Mouse (Mus musculus): Measurements from ENCODE around the gene Arid2. TPM values are rescaled to one million over a fixed set of nuclear protein-coding genes. Genes with fewer than 3 reads are reported as not detected.

Arid2 gene
- polyA plus RNA-seq (2012; rRNA removed) = 31.9 and 45.9 TPM in 2 replicates

GRCm38 (mm10) chr15:96287369-96287975 is at the start of gene Arid2:
TSS of gene Arid2 (plus strand) at chr15:96287518.

Other genes with a start within 250 kb of the Arid2 start
- 48.9 and 60.4 TPM in 2 replicates for gene Scaf11, start 173.3 kb downstream of the Arid2 start, polyA plus RNA-seq (2012; rRNA removed)